Mouse (Mus musculus): ENCODE measurements around the gene Gm49027. TPM values are rescaled to one million over a fixed set of nuclear protein-coding genes. Genes with fewer than 3 reads are reported as not detected.
"Not testable (repeated sequence)": the region's sequence is repeated elsewhere in the genome, so short reads cannot be mapped to it uniquely, and the experiment has no call there.

Gene Gm49027
- polyA plus RNA-seq, 1 experiment from 2014 or later, result 0.73 TPM

- not testable (repeated sequence) for H3K4me3 ChIP-seq (ENCODE audit: low read depth, low read length); ATAC-seq; H3K9me3 ChIP-seq (replicated peaks; ENCODE audit: control insufficient read depth, low read length, poor library complexity, severe bottlenecking); H3K4me1 ChIP-seq (ENCODE audit: control insufficient read depth, insufficient read depth, low read length); H3K4me2 ChIP-seq (ENCODE audit: low read length); H3K27me3 ChIP-seq (ENCODE audit: control insufficient read depth, insufficient read depth, low read depth, low read length); H3K9ac ChIP-seq (ENCODE audit: low read depth, low read length); H3K27ac ChIP-seq (ENCODE audit: low read length)
- peaks cover 11% of the 10 kb centered on the region for H3K36me3 ChIP-seq (ENCODE audit: control insufficient read depth, insufficient read depth, low read length)
- 78% methylated on average over 3 of the region's 3 CpGs for whole genome bisulfite sequencing
Observed at GRCm38 (mm10) chr5:123511426-123511825, 13.9 kb downstream of the Gm49027 start.

GRCm38 (mm10) chr5:123510160-123510559, 15.1 kb downstream of the Gm49027 start, which contains the start of gene B3gnt4:
TSS of gene B3gnt4 (plus strand) at chr5:123510460.
- Histone ChIP-seq H3K36me3 (ENCODE audit: control insufficient read depth, insufficient read depth, low read length) (peaks cover 4% of the 10 kb centered on the region; the same call in 1 of the 2 replicates), H3K4me3 (ENCODE audit: low read depth, low read length) (no peak within 1 kb of the TSS), H3K27me3 (ENCODE audit: control insufficient read depth, insufficient read depth, low read depth, low read length) (no peaks in the 10 kb centered on the region), H3K4me1 (ENCODE audit: control insufficient read depth, insufficient read depth, low read length) (peaks cover 4% of the 10 kb centered on the region; the same call in 1 of the 2 replicates), H3K27ac (ENCODE audit: low read length) (no peak within 1 kb of the TSS), H3K9ac (ENCODE audit: low read depth, low read length) (no peak within 1 kb of the TSS), H3K4me2 (ENCODE audit: low read length) (peak within 1 kb of the TSS; percentile 79), H3K9me3 (replicated peaks; ENCODE audit: control insufficient read depth, low read length, poor library complexity, severe bottlenecking) (no peaks in the 10 kb centered on the region)
- no peak for ATAC-seq
- 90% methylated on average over 5 of the region's 5 CpGs for WGBS

DNA sequence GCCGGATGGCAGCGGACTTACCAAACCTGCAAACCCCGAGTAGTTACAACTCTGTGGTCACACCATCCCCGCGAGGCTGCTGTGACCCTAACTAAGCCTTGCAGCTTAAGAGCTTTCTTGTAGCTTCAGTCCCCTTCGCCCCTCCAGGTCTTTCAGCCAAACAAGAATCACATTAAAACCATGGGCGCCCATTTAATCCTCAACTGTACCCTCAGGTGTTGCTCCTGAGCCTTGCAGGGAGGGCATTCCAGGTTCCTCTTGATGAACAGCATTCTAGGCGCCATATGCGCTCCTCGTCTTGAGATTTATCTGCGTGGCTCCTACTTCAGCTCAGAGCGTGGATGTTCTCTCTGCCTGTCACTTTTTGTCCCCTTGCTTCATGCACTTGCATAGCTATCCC, 16.4 kb downstream of the Gm49027 start:
- Histone ChIP-seq H3K4me3 (ENCODE audit: low read depth, low read length) (peak overlapping the region; percentile 68), H3K9me3 (replicated peaks; ENCODE audit: control insufficient read depth, low read length, poor library complexity, severe bottlenecking) (no peaks in the 10 kb centered on the region), H3K9ac (ENCODE audit: low read depth, low read length) (peak overlapping the region; percentile 76), H3K4me1 (ENCODE audit: control insufficient read depth, insufficient read depth, low read length) (peaks cover 4% of the 10 kb centered on the region; the same call in 1 of the 2 replicates), H3K36me3 (ENCODE audit: control insufficient read depth, insufficient read depth, low read length) (0 out of 2 replicates have a peak, but pooled peaks cover 3% of the 10 kb centered on the region), H3K4me2 (ENCODE audit: low read length) (peak overlapping the region; percentile 79), H3K27me3 (ENCODE audit: control insufficient read depth, insufficient read depth, low read depth, low read length) (no peaks in the 10 kb centered on the region), H3K27ac (ENCODE audit: low read length) (no peak overlapping the region)
- 7% methylated on average over 11 of the region's 12 CpGs for WGBS
- ATAC-seq, result peak; percentile 21; the same call in 1 of the 2 replicates

DNA sequence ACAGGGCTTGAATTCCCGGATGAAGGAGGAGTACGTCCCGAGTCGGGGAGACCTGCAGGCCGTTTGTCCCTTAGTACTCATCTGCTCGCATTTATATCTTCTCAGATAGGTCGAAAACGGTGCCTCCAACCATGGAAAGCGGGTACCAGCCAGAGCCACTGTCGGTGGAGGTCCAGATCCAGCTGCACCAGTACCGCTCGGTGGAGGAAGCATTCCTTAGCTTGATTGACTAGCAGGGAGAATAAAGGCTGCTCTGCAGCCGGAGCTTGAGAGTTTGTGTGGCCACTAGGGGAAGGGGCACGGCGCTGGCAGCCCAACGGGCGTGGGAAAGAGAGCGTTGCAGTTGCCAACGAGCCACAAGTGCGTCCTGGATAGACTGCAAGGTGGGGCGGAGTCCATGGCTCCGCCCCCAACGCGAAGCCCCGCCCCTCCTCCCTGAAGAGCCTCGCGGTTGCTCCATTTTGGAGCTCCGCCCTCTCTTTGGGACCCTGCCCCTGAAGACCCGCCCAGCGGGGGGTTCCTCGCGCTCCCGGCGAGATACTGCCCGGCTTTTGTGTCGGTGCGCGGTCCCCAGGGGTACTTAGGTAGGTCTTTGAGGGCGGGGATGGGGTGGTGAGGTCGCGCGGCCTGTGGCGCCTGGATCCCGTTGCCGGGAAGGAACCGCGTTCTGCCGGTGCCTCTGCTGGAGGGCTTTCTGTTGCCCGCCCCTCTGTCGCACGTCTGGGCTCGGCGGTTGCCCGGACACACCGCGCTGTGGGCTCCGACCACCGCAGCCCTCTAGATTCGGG, 17.2 kb downstream of the Gm49027 start:
- peak; percentile 91 for ATAC-seq
- H3K4me2 ChIP-seq (ENCODE audit: low read length), result peak overlapping the region; percentile 79
- H3K36me3 ChIP-seq (ENCODE audit: control insufficient read depth, insufficient read depth, low read length), result 0 out of 2 replicates have a peak, but pooled peaks cover 3% of the 10 kb centered on the region
- no peaks in the 10 kb centered on the region for H3K27me3 ChIP-seq (ENCODE audit: control insufficient read depth, insufficient read depth, low read depth, low read length)
- peak overlapping the region; percentile 76 for H3K9ac ChIP-seq (ENCODE audit: low read depth, low read length)
- no peaks in the 10 kb centered on the region for H3K9me3 ChIP-seq (replicated peaks; ENCODE audit: control insufficient read depth, low read length, poor library complexity, severe bottlenecking)
- peak overlapping the region; percentile 42; the same call in 1 of the 2 replicates for H3K27ac ChIP-seq (ENCODE audit: low read length)
- WGBS, result 1% methylated on average over 56 of the region's 59 CpGs
- peak overlapping the region; percentile 68 for H3K4me3 ChIP-seq (ENCODE audit: low read depth, low read length)
- H3K4me1 ChIP-seq (ENCODE audit: control insufficient read depth, insufficient read depth, low read length), result peaks cover 4% of the 10 kb centered on the region; the same call in 1 of the 2 replicates

GRCm38 (mm10) chr5:123501973-123502372, 23.3 kb downstream of the Gm49027 start:
- Histone ChIP-seq H3K9me3 (replicated peaks; ENCODE audit: control insufficient read depth, low read length, poor library complexity, severe bottlenecking) (no peaks in the 10 kb centered on the region), H3K4me2 (ENCODE audit: low read length) (no peak overlapping the region), H3K36me3 (ENCODE audit: control insufficient read depth, insufficient read depth, low read length) (no peaks in the 10 kb centered on the region), H3K9ac (ENCODE audit: low read depth, low read length) (no peak overlapping the region), H3K27me3 (ENCODE audit: control insufficient read depth, insufficient read depth, low read depth, low read length) (no peaks in the 10 kb centered on the region), H3K4me3 (ENCODE audit: low read depth, low read length) (no peak overlapping the region), H3K4me1 (ENCODE audit: control insufficient read depth, insufficient read depth, low read length) (peaks cover 4% of the 10 kb centered on the region; the same call in 1 of the 2 replicates), H3K27ac (ENCODE audit: low read length) (no peak overlapping the region)
- 84% methylated on average over 4 of the region's 4 CpGs for WGBS
- no peak for ATAC-seq

- H3K9me3 ChIP-seq (replicated peaks; ENCODE audit: control insufficient read depth, low read length, poor library complexity, severe bottlenecking), result no peaks in the 10 kb centered on the region
- no peak overlapping the region for H3K9ac ChIP-seq (ENCODE audit: low read depth, low read length)
- ATAC-seq, result no peak
- peaks cover 4% of the 10 kb centered on the region; the same call in 1 of the 2 replicates for H3K4me1 ChIP-seq (ENCODE audit: control insufficient read depth, insufficient read depth, low read length)
- no peaks in the 10 kb centered on the region for H3K36me3 ChIP-seq (ENCODE audit: control insufficient read depth, insufficient read depth, low read length)
- no peaks in the 10 kb centered on the region for H3K27me3 ChIP-seq (ENCODE audit: control insufficient read depth, insufficient read depth, low read depth, low read length)
- no peak overlapping the region for H3K4me2 ChIP-seq (ENCODE audit: low read length)
- WGBS, result 58% methylated on average over 4 of the region's 4 CpGs
- H3K4me3 ChIP-seq (ENCODE audit: low read depth, low read length), result no peak overlapping the region
- H3K27ac ChIP-seq (ENCODE audit: low read length), result no peak overlapping the region
Observed at GRCm38 (mm10) chr5:123499717-123500116, 25.6 kb downstream of the Gm49027 start.

DNA sequence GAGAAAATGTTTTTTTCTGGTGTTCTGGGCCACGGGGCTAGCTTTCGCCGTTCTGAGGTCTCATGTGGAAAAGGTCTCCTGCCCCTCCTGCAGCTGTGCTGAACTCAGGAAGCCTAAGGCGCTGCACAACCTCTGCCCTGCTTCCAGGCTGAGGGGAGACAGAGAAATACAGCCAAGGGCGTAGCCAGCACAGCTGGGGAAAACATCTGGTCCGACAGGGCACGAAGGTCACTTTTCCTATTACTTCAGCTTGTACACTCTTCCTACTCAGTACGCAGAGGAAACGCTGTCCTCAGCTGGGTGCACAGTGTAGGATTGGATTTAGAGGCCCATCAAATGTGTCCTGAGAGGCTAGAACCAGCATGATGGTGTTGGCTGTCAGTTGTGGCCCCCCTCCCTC, 35.4 kb downstream of the Gm49027 start:
- Histone ChIP-seq H3K9ac (ENCODE audit: low read depth, low read length) (no peak overlapping the region), H3K36me3 (ENCODE audit: control insufficient read depth, insufficient read depth, low read length) (no peaks in the 10 kb centered on the region), H3K9me3 (replicated peaks; ENCODE audit: control insufficient read depth, low read length, poor library complexity, severe bottlenecking) (no peaks in the 10 kb centered on the region), H3K4me2 (ENCODE audit: low read length) (no peak overlapping the region), H3K27ac (ENCODE audit: low read length) (no peak overlapping the region), H3K4me3 (ENCODE audit: low read depth, low read length) (no peak overlapping the region), H3K27me3 (ENCODE audit: control insufficient read depth, insufficient read depth, low read depth, low read length) (no peaks in the 10 kb centered on the region), H3K4me1 (ENCODE audit: control insufficient read depth, insufficient read depth, low read length) (peaks cover 7% of the 10 kb centered on the region)
- ATAC-seq, result no peak
- 68% methylated on average over 9 of the region's 9 CpGs for WGBS

DNA sequence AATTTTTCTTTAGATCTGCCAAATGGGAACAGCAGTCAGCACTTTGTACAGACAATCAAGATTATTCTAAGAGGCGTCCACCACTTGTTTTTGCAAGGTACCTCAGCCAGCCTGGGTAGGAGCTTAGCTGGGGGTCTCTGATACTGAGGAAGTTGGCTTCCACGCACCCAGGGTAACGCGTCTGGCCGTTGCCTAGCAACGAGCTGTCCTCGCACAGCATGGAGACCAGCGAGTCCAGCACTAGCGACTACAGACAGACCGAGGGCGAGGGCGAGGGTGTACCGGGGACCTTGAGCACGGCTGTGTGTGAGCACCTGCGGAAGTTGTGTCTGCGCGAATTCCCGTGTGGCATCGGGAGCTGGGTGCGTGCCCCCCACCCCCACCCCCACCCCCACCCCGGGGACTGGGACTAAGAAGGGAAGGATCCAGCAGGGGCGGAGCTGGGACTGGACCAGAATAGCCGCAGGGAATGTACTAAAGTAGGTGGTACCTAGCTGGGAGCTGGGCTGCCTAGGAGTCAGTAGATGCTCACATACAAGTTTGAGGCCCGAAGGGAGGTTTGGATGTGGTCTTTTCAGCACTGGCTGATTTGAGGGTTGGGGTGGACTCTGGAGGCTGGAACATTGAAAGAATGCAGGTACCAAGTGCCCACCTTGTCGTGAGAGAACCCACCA, 36.0 kb downstream of the Gm49027 start, which contains the start of the genes Lrrc43 and Il31:
Gene Lrrc43 (plus strand): TSS at position 194 of the 674 bp plus-strand sequence.
Gene Il31 (minus strand): TSS at position 378 of the 674 bp plus-strand sequence.
- Histone ChIP-seq H3K4me1 (ENCODE audit: control insufficient read depth, insufficient read depth, low read length) (peaks cover 7% of the 10 kb centered on the region), H3K9ac (ENCODE audit: low read depth, low read length) (peak within 1 kb of the TSS; percentile 50)
- ATAC-seq, result peak; percentile 64; the same call in 1 of the 2 replicates

More for the DNA sequence above, 36.0 kb downstream of the Gm49027 start, which contains the start of the genes Lrrc43 and Il31:
- WGBS, result 7% methylated on average over 25 of the region's 25 CpGs
- Histone ChIP-seq H3K36me3 (ENCODE audit: control insufficient read depth, insufficient read depth, low read length) (no peaks in the 10 kb centered on the region), H3K27me3 (ENCODE audit: control insufficient read depth, insufficient read depth, low read depth, low read length) (no peaks in the 10 kb centered on the region), H3K27ac (ENCODE audit: low read length) (no peak within 1 kb of the TSS), H3K9me3 (replicated peaks; ENCODE audit: control insufficient read depth, low read length, poor library complexity, severe bottlenecking) (no peaks in the 10 kb centered on the region), H3K4me3 (ENCODE audit: low read depth, low read length) (peak within 1 kb of the TSS; percentile 32), H3K4me2 (ENCODE audit: low read length) (peak within 1 kb of the TSS; percentile 64)

All from midbrain, embryonic 16.5 days (tissue).